Mouse (Mus musculus) ES-E14 (cell line): ENCODE measurements around the gene Slfnl1.

Experiments
- CHD2 ChIP-seq: IDR thresholded peaks from 2 replicates; pipeline ENCODE4 v1.6.1; 2014; ENCODE audit warnings: mild to moderate bottlenecking, low read depth, low read length, inconsistent platforms
- ZNF384 ChIP-seq: IDR thresholded peaks from 2 replicates; pipeline ENCODE4 v1.6.1; 2012; ENCODE audit warnings: low read depth, low read length, inconsistent platforms

- no peak for TF ChIP-seq ZNF384
- no peak for TF ChIP-seq CHD2
These were observed 9.7 kb upstream of the Slfnl1 start for GRCm38 (mm10) chr4:120522351-120522750.
